In genomic region chr15:85835335-85835734, GRCm38 (mm10) we compare ENCODE assay signal across 11 mouse cellular contexts. TPM values are rescaled to one million over a fixed set of nuclear protein-coding genes. Genes with fewer than 3 reads are reported as not detected.
DNase-seq lines count a peak whose midpoint lies in the region; ATAC-seq and TF ChIP-seq lines count a peak whose summit lies in the region.
"Had no signal": no experiment of that assay in that cellular context is flagged by ENCODE, and none has a peak within 500 bp of the region (broad histone marks: within the 10 kb centered on the region; RNA-seq: fewer than 3 reads in every experiment).

No protein-coding gene starts in this region.

- no peaks in the 10 kb centered on the region for H3K9me3 ChIP-seq in forebrain, postnatal 0 days (ENCODE audit: low read length)
- no peaks in the 10 kb centered on the region for H3K9me3 ChIP-seq in forebrain, embryonic 12.5 days
- no peaks in the 10 kb centered on the region for H3K9me3 ChIP-seq in liver, embryonic 14.5 days (ENCODE audit: control insufficient read depth, low read length)
- no peaks in the 10 kb centered on the region for H3K9me3 ChIP-seq in liver, embryonic 11.5 days (ENCODE audit: control insufficient read depth, low read length)
- no peaks in the 10 kb centered on the region for H3K9me3 ChIP-seq in forebrain, embryonic 13.5 days (replicated peaks)

- H3K4me1 ChIP-seq in forebrain, postnatal 0 days (ENCODE audit: insufficient read depth) = peaks cover 9% of the 10 kb centered on the region; the same call in 1 of the 2 replicates
- H3K4me1 ChIP-seq in forebrain, embryonic 12.5 days = peaks cover 12% of the 10 kb centered on the region
- peaks cover 3% of the 10 kb centered on the region in 2 experiments; a peak in 1 of 4 replicates for H3K4me1 ChIP-seq in liver, embryonic 14.5 days (replicated peaks; ENCODE audit: control insufficient read depth in 2 of 2, insufficient read depth in 2 of 2, low read length in 1 of 2)
- H3K4me1 ChIP-seq in liver, embryonic 11.5 days (replicated peaks; ENCODE audit: control insufficient read depth, insufficient read depth, low read length) = peaks cover 7% of the 10 kb centered on the region
- peaks cover 8% of the 10 kb centered on the region; the same call in 1 of the 2 replicates for H3K4me1 ChIP-seq in bone marrow macrophage, adult 2 months (ENCODE audit: control insufficient read depth, insufficient read depth, low read length)
- peaks cover 12% of the 10 kb centered on the region for H3K4me1 ChIP-seq in forebrain, embryonic 13.5 days

- 65% methylated on average over 3 of the region's 3 CpGs for WGBS in forebrain, postnatal 0 days
- WGBS in forebrain, embryonic 12.5 days = 70% methylated on average over 3 of the region's 3 CpGs
- 45% methylated on average over 3 of the region's 3 CpGs for WGBS in liver, embryonic 14.5 days (ENCODE audit: insufficient replicate concordance)
- WGBS in liver, embryonic 11.5 days = 50% methylated on average over 3 of the region's 3 CpGs
- WGBS in forebrain, embryonic 13.5 days = 59% methylated on average over 3 of the region's 3 CpGs

- ATAC-seq in forebrain, postnatal 0 days = no peak
- no peak for ATAC-seq in forebrain, embryonic 12.5 days (ENCODE audit: low FRiP score)
- ATAC-seq in liver, embryonic 14.5 days (ENCODE audit: insufficient read depth) = no peak
- no peak for ATAC-seq in liver, embryonic 11.5 days (replicated peaks; ENCODE audit: low FRiP score)
- no peak for ATAC-seq in forebrain, embryonic 13.5 days

- no peak overlapping the region for H3K9ac ChIP-seq in forebrain, postnatal 0 days
- H3K9ac ChIP-seq in forebrain, embryonic 12.5 days = no peak overlapping the region
- H3K9ac ChIP-seq in liver, embryonic 14.5 days (replicated peaks) = no peak overlapping the region
- no peak overlapping the region for H3K9ac ChIP-seq in liver, embryonic 11.5 days (ENCODE audit: low read depth, low read length)
- H3K9ac ChIP-seq in forebrain, embryonic 13.5 days = no peak overlapping the region

- TF ChIP-seq POLR2A in bone marrow macrophage, adult 2 months (IDR thresholded peaks at IDR 0.05; ENCODE audit: borderline replicate concordance, low read depth, low read length) = no peak

- H3K4me3 ChIP-seq in forebrain, postnatal 0 days (ENCODE audit: low read depth, low read length) = no peak overlapping the region
- no peak overlapping the region for H3K4me3 ChIP-seq in forebrain, embryonic 12.5 days (replicated peaks)
- no peak overlapping the region for H3K4me3 ChIP-seq in liver, embryonic 14.5 days (ENCODE audit: insufficient read depth in 1 of 2, low read depth in 2 of 2, low read length in 2 of 2)
- H3K4me3 ChIP-seq in liver, embryonic 11.5 days (ENCODE audit: low read depth, low read length) = no peak overlapping the region
- no peak overlapping the region for H3K4me3 ChIP-seq in bone marrow macrophage, adult 2 months (ENCODE audit: insufficient read depth, low read length)
- no peak overlapping the region for H3K4me3 ChIP-seq in forebrain, embryonic 13.5 days
- H3K4me3 ChIP-seq: hindbrain, embryonic 10.5 days had no signal

- TF ChIP-seq CTCF in forebrain, postnatal 0 days (IDR thresholded peaks at IDR 0.05; ENCODE audit: low read depth) = peak; percentile 29; the same call in 1 of the 2 replicates
- TF ChIP-seq CTCF in liver, embryonic 14.5 days (IDR thresholded peaks at IDR 0.05; ENCODE audit: low read depth) = peak; percentile 59
- peak; percentile 28 for TF ChIP-seq CTCF in bone marrow macrophage, adult 2 months (IDR thresholded peaks at IDR 0.05; ENCODE audit: low read depth, low read length)

- no peak overlapping the region for H3K27ac ChIP-seq in forebrain, postnatal 0 days (ENCODE audit: low read depth, low read length)
- no peak overlapping the region for H3K27ac ChIP-seq in forebrain, embryonic 12.5 days
- no peak overlapping the region for H3K27ac ChIP-seq in liver, embryonic 14.5 days
- H3K27ac ChIP-seq in liver, embryonic 11.5 days (ENCODE audit: low read depth, low read length) = no peak overlapping the region
- H3K27ac ChIP-seq in bone marrow macrophage, adult 2 months (ENCODE audit: insufficient read depth, low read depth, low read length) = no peak overlapping the region
- H3K27ac ChIP-seq in forebrain, embryonic 13.5 days = no peak overlapping the region
- H3K27ac ChIP-seq: hindbrain, embryonic 10.5 days had no signal

- no peak for DNase-seq in forebrain, postnatal 0 days
- no peak for DNase-seq in liver, embryonic 14.5 days (ENCODE audit: low read depth in 3 of 3, low spot score in 3 of 3)
- DNase-seq in liver, embryonic 11.5 days (ENCODE audit: low spot score) = no peak
- peak; percentile 40 for DNase-seq in A20 (ENCODE audit: low read depth, low spot score)
- DNase-seq in Muller cell, postnatal 12 days (ENCODE audit: inconsistent ontology term) = no peak
- DNase-seq: kidney, postnatal 14 days; retina, postnatal 1 day had no signal

- no peaks in the 10 kb centered on the region for H3K36me3 ChIP-seq in forebrain, postnatal 0 days (ENCODE audit: insufficient read depth)
- no peaks in the 10 kb centered on the region for H3K36me3 ChIP-seq in forebrain, embryonic 12.5 days (replicated peaks)
- no peaks in the 10 kb centered on the region for H3K36me3 ChIP-seq in liver, embryonic 14.5 days (replicated peaks; ENCODE audit: control insufficient read depth, insufficient read depth, low read depth)
- no peaks in the 10 kb centered on the region for H3K36me3 ChIP-seq in liver, embryonic 11.5 days (ENCODE audit: control insufficient read depth, insufficient read depth, low read length)
- no peaks in the 10 kb centered on the region for H3K36me3 ChIP-seq in forebrain, embryonic 13.5 days (ENCODE audit: poor library complexity, severe bottlenecking)
- H3K36me3 ChIP-seq: hindbrain, embryonic 10.5 days had no signal

- no peak overlapping the region for H3K4me2 ChIP-seq in forebrain, postnatal 0 days (ENCODE audit: low read depth)
- H3K4me2 ChIP-seq in forebrain, embryonic 12.5 days = no peak overlapping the region
- H3K4me2 ChIP-seq in liver, embryonic 14.5 days (ENCODE audit: low read depth) = no peak overlapping the region
- H3K4me2 ChIP-seq in liver, embryonic 11.5 days = no peak overlapping the region
- H3K4me2 ChIP-seq in forebrain, embryonic 13.5 days = no peak overlapping the region

- no peaks in the 10 kb centered on the region for H3K27me3 ChIP-seq in forebrain, postnatal 0 days (ENCODE audit: insufficient read depth, low read length)
- no peaks in the 10 kb centered on the region for H3K27me3 ChIP-seq in forebrain, embryonic 12.5 days
- no peaks in the 10 kb centered on the region for H3K27me3 ChIP-seq in liver, embryonic 14.5 days (ENCODE audit: control insufficient read depth, insufficient read depth, low read length)
- H3K27me3 ChIP-seq in liver, embryonic 11.5 days (replicated peaks; ENCODE audit: control insufficient read depth, insufficient read depth, low read length) = no peaks in the 10 kb centered on the region
- no peaks in the 10 kb centered on the region; the same call in 1 of the 2 replicates for H3K27me3 ChIP-seq in forebrain, embryonic 13.5 days

- no peak for TF ChIP-seq EP300 in liver, embryonic 14.5 days (IDR thresholded peaks at IDR 0.05; ENCODE audit: low read depth)

RNA-seq across cellular contexts. Expression of gene Ttc38, which starts 3.2 kb away (rescaled TPM):
- 5.1 and 5.2 TPM in 2 replicates for total RNA-seq in forebrain, postnatal 0 days (2014; rRNA removed)
- 2.5 and 3.3 TPM in 2 replicates for polyA plus RNA-seq in forebrain, postnatal 0 days (2015; fragmentation: Nextera tagmentation; extraction: Ambion mirVana)
- 2.7 and 3.0 TPM in 2 replicates for polyA plus RNA-seq in forebrain, embryonic 12.5 days (2016; fragmentation: Nextera tagmentation; extraction: Ambion mirVana)
- 3.8 and 4.0 TPM in 2 replicates for polyA plus RNA-seq in liver, embryonic 14.5 days (2012; rRNA removed)
- 4.5 and 7.0 TPM in 2 replicates for polyA plus RNA-seq in liver, embryonic 14.5 days (2014; fragmentation: Nextera tagmentation; extraction: Ambion mirVana)
- 6.5 and 7.4 TPM in 2 replicates for polyA plus RNA-seq in liver, embryonic 11.5 days (2014; fragmentation: Nextera tagmentation; extraction: Ambion mirVana)
- 11.5 and 12.6 TPM in 2 replicates for polyA plus RNA-seq in bone marrow macrophage, adult 2 months (2012; ENCODE audit: insufficient read depth, insufficient read length, missing spikeins)
- polyA plus RNA-seq in forebrain, embryonic 13.5 days (2015; fragmentation: Nextera tagmentation; extraction: Ambion mirVana) = 2.9 and 3.4 TPM in 2 replicates

RNA-seq across cellular contexts. Expression of gene Pkdrej, which starts 13.8 kb away (rescaled TPM):
- 0.14 and 0.23 TPM in 2 replicates for total RNA-seq in forebrain, postnatal 0 days (2014; rRNA removed)
- polyA plus RNA-seq in forebrain, postnatal 0 days (2015; fragmentation: Nextera tagmentation; extraction: Ambion mirVana) = 0.05 and 0.12 TPM in 2 replicates
- 0.10 TPM in 1 of 2 replicates, not detected in the other for polyA plus RNA-seq in forebrain, embryonic 12.5 days (2016; fragmentation: Nextera tagmentation; extraction: Ambion mirVana)
- 0.08 and 0.10 TPM in 2 replicates for polyA plus RNA-seq in liver, embryonic 14.5 days (2012; rRNA removed)
- 0.13 and 0.14 TPM in 2 replicates for polyA plus RNA-seq in liver, embryonic 14.5 days (2014; fragmentation: Nextera tagmentation; extraction: Ambion mirVana)
- 0.11 and 0.21 TPM in 2 replicates for polyA plus RNA-seq in liver, embryonic 11.5 days (2014; fragmentation: Nextera tagmentation; extraction: Ambion mirVana)
- not detected in 2 replicates for polyA plus RNA-seq in bone marrow macrophage, adult 2 months (2012; ENCODE audit: insufficient read depth, insufficient read length, missing spikeins)
- polyA plus RNA-seq in forebrain, embryonic 13.5 days (2015; fragmentation: Nextera tagmentation; extraction: Ambion mirVana) = not detected in 2 replicates
- polyA plus RNA-seq: hindbrain, embryonic 10.5 days had no signal

RNA-seq across cellular contexts. Expression of gene Cdpf1, which starts 23.8 kb away (rescaled TPM):
- total RNA-seq in forebrain, postnatal 0 days (2014; rRNA removed) = 14.8 and 18.8 TPM in 2 replicates
- polyA plus RNA-seq in forebrain, postnatal 0 days (2015; fragmentation: Nextera tagmentation; extraction: Ambion mirVana) = 28.4 and 33.1 TPM in 2 replicates
- 17.9 and 18.5 TPM in 2 replicates for polyA plus RNA-seq in forebrain, embryonic 12.5 days (2016; fragmentation: Nextera tagmentation; extraction: Ambion mirVana)
- polyA plus RNA-seq in liver, embryonic 14.5 days (2012; rRNA removed) = 15.7 and 19.7 TPM in 2 replicates
- 23.7 and 26.2 TPM in 2 replicates for polyA plus RNA-seq in liver, embryonic 14.5 days (2014; fragmentation: Nextera tagmentation; extraction: Ambion mirVana)
- 43.1 and 49.7 TPM in 2 replicates for polyA plus RNA-seq in liver, embryonic 11.5 days (2014; fragmentation: Nextera tagmentation; extraction: Ambion mirVana)
- polyA plus RNA-seq in bone marrow macrophage, adult 2 months (2012; ENCODE audit: insufficient read depth, insufficient read length, missing spikeins) = 13.8 and 17.9 TPM in 2 replicates
- 17.8 and 18.7 TPM in 2 replicates for polyA plus RNA-seq in forebrain, embryonic 13.5 days (2015; fragmentation: Nextera tagmentation; extraction: Ambion mirVana)

RNA-seq across cellular contexts. Expression of gene Gtse1, which starts 24.2 kb away (rescaled TPM):
- 2.2 and 4.3 TPM in 2 replicates for total RNA-seq in forebrain, postnatal 0 days (2014; rRNA removed)
- 3.2 and 3.7 TPM in 2 replicates for polyA plus RNA-seq in forebrain, postnatal 0 days (2015; fragmentation: Nextera tagmentation; extraction: Ambion mirVana)
- polyA plus RNA-seq in forebrain, embryonic 12.5 days (2016; fragmentation: Nextera tagmentation; extraction: Ambion mirVana) = 44.1 and 44.6 TPM in 2 replicates
- 20.6 TPM in 2 replicates for polyA plus RNA-seq in liver, embryonic 14.5 days (2012; rRNA removed)
- polyA plus RNA-seq in liver, embryonic 14.5 days (2014; fragmentation: Nextera tagmentation; extraction: Ambion mirVana) = 21.1 and 22.9 TPM in 2 replicates
- polyA plus RNA-seq in liver, embryonic 11.5 days (2014; fragmentation: Nextera tagmentation; extraction: Ambion mirVana) = 38.8 and 42.5 TPM in 2 replicates
- polyA plus RNA-seq in bone marrow macrophage, adult 2 months (2012; ENCODE audit: insufficient read depth, insufficient read length, missing spikeins) = 11.3 and 12.1 TPM in 2 replicates
- polyA plus RNA-seq in forebrain, embryonic 13.5 days (2015; fragmentation: Nextera tagmentation; extraction: Ambion mirVana) = 31.0 and 31.4 TPM in 2 replicates

RNA-seq across cellular contexts. Expression of gene Trmu, which starts 43.8 kb away (rescaled TPM):
- 32.3 and 38.9 TPM in 2 replicates for total RNA-seq in forebrain, postnatal 0 days (2014; rRNA removed)
- polyA plus RNA-seq in forebrain, postnatal 0 days (2015; fragmentation: Nextera tagmentation; extraction: Ambion mirVana) = 29.0 and 31.4 TPM in 2 replicates
- polyA plus RNA-seq in forebrain, embryonic 12.5 days (2016; fragmentation: Nextera tagmentation; extraction: Ambion mirVana) = 43.2 and 48.0 TPM in 2 replicates
- polyA plus RNA-seq in liver, embryonic 14.5 days (2012; rRNA removed) = 9.5 and 15.2 TPM in 2 replicates
- polyA plus RNA-seq in liver, embryonic 14.5 days (2014; fragmentation: Nextera tagmentation; extraction: Ambion mirVana) = 10.9 and 12.7 TPM in 2 replicates
- polyA plus RNA-seq in liver, embryonic 11.5 days (2014; fragmentation: Nextera tagmentation; extraction: Ambion mirVana) = 34.0 and 35.0 TPM in 2 replicates
- 11.5 and 17.0 TPM in 2 replicates for polyA plus RNA-seq in bone marrow macrophage, adult 2 months (2012; ENCODE audit: insufficient read depth, insufficient read length, missing spikeins)
- 45.2 and 53.2 TPM in 2 replicates for polyA plus RNA-seq in forebrain, embryonic 13.5 days (2015; fragmentation: Nextera tagmentation; extraction: Ambion mirVana)
